Mouse (Mus musculus) adrenal gland, postnatal 4 days (tissue): ENCODE measurements around the gene B3gat2. TPM values are rescaled to one million over a fixed set of nuclear protein-coding genes. Genes with fewer than 3 reads are reported as not detected.

ENCODE experiments used
- DNase-seq, 2 experiments: peaks; one replicate each; pipeline ENCODE4 v3.0.0; 2021 to 2022; ENCODE audit warnings: low spot score in 2 of 2, mixed read lengths in 2 of 2
- long read RNA-seq, 2 experiments: library from polyadenylated mRNA; stranded (forward); transcript quantifications; one replicate each; pipeline ENCODE4 v2.0.0; 2021
- total RNA-seq, 2 experiments: library from RNA; stranded (reverse); gene quantifications; 2 replicates each; pipeline ENCODE4 v1.2.3; 2021

The B3gat2 gene
- 1 to 10 TPM in 1 of 2 experiments, under 1 TPM in 1; 0.42 to 4.2 TPM for total RNA-seq
- long read RNA-seq, experiment 1, partial matches to known transcripts: 0 of 3 reads
- long read RNA-seq, experiment 1, other reads (novel, unspliced or antisense): 3 of 3 reads
- long read RNA-seq, experiment 2, partial matches to known transcripts: 0 of 1 reads
- long read RNA-seq, experiment 2, other reads (novel, unspliced or antisense): 1 of 1 reads

- DNase-seq: no peak
Observed at GRCm38 (mm10) chr1:23761502-23762135, at the start of gene B3gat2. Gene B3gat2 (plus strand): TSS chr1:23761753.

GRCm38 (mm10) chr1:23720326-23720725 lies 41.2 kb upstream of the B3gat2 start:
- DNase-seq: no peak

- DNase-seq: no peak
Observed at GRCm38 (mm10) chr1:23721036-23721435, 40.5 kb upstream of the B3gat2 start.

GRCm38 (mm10) chr1:23722469-23723372 lies 38.8 kb upstream of the B3gat2 start:
- DNase-seq: no peak

GRCm38 (mm10) chr1:23731324-23731723 lies 30.2 kb upstream of the B3gat2 start:
- DNase-seq: no peak

GRCm38 (mm10) chr1:23750864-23751532 lies 10.6 kb upstream of the B3gat2 start:
- DNase-seq: no peak

GRCm38 (mm10) chr1:23753091-23753490 lies 8.5 kb upstream of the B3gat2 start:
- no peak for DNase-seq

- DNase-seq: no peak
Observed at GRCm38 (mm10) chr1:23753591-23753990, 8.0 kb upstream of the B3gat2 start.

- DNase-seq: no peak
Observed at GRCm38 (mm10) chr1:23754340-23754739, 7.2 kb upstream of the B3gat2 start.

- DNase-seq: no peak
Observed at GRCm38 (mm10) chr1:23754967-23755366, 6.6 kb upstream of the B3gat2 start.

- DNase-seq: peak in 1 of 2 experiments; percentile 5
Observed at GRCm38 (mm10) chr1:23762136-23762687, 659 bp downstream of the B3gat2 start.

- peak; percentile 77 to 78 for DNase-seq
Observed at GRCm38 (mm10) chr1:23762782-23763630, 1.5 kb downstream of the B3gat2 start.

- DNase-seq: no peak
Observed at GRCm38 (mm10) chr1:23763726-23764125, 2.2 kb downstream of the B3gat2 start.

GRCm38 (mm10) chr1:23764710-23765109 lies 3.2 kb downstream of the B3gat2 start:
- DNase-seq: no peak

GRCm38 (mm10) chr1:23773039-23773438 lies 11.5 kb downstream of the B3gat2 start:
- no peak for DNase-seq

- DNase-seq: peak; percentile 27 to 32
Observed at GRCm38 (mm10) chr1:23792737-23793533, 31.4 kb downstream of the B3gat2 start.

- DNase-seq: no peak
Observed at GRCm38 (mm10) chr1:23798306-23798705, 36.8 kb downstream of the B3gat2 start.

- DNase-seq: no peak
Observed at GRCm38 (mm10) chr1:23821615-23822014, 60.1 kb downstream of the B3gat2 start.
